Mouse (Mus musculus) lung, postnatal 0 days (tissue): ENCODE data around the gene Zfp1.

ENCODE experiments used
- CTCF ChIP-seq: IDR thresholded peaks from 2 replicates; pipeline ENCODE4 v1.5.1; 2016; ENCODE audit warnings: antibody characterized with exemption, mild to moderate bottlenecking
- EP300 ChIP-seq: IDR thresholded peaks from 2 replicates; pipeline ENCODE4 v1.6.1; 2016; ENCODE audit warnings: antibody characterized with exemption, mild to moderate bottlenecking, control low read depth

GRCm38 (mm10) chr8:111594951-111595350 lies 48.2 kb upstream of the Zfp1 start:
- no peak for TF ChIP-seq CTCF
- no peak for TF ChIP-seq EP300
